Mouse (Mus musculus) forebrain, postnatal 0 days (tissue): Measurements from ENCODE around the gene Il18r1. TPM values are rescaled to one million over a fixed set of nuclear protein-coding genes. Genes with fewer than 3 reads are reported as not detected.

ENCODE experiments used
- ATAC-seq: fragments of 200-750 bp; cut with Nextera tagmentation; 2 replicates; pipeline ENCODE4 v1.8.0; 2017; ENCODE audit warnings: mild to moderate bottlenecking, moderate library complexity
- DNase-seq: peaks from one replicate; pipeline ENCODE4 v3.0.0-alpha.2; 2015
- H3K27ac ChIP-seq: fragments of 300-500 bp; sonication (generic); 2 replicates; pipeline ENCODE4 v1.5.1; 2014; ENCODE audit warnings: low read depth, mild to moderate bottlenecking, antibody characterized with exemption, low read length, moderate library complexity, mixed read lengths
- H3K27me3 ChIP-seq: fragments of 300-500 bp; sonication (generic); 2 replicates; pipeline ENCODE4 v1.6.1; 2014; ENCODE audit warnings: mild to moderate bottlenecking, low read length, mixed read lengths; ENCODE audit not compliant: insufficient read depth
- H3K36me3 ChIP-seq: fragments of 300-500 bp; sonication (generic); 2 replicates; pipeline ENCODE4 v1.6.1; 2014; ENCODE audit warnings: mild to moderate bottlenecking, moderate library complexity; ENCODE audit not compliant: insufficient read depth
- H3K4me1 ChIP-seq: fragments of 300-500 bp; sonication (generic); 2 replicates; pipeline ENCODE4 v1.6.1; 2014; ENCODE audit warnings: antibody characterized with exemption; ENCODE audit not compliant: insufficient read depth
- H3K4me2 ChIP-seq: fragments of 300-500 bp; sonication (generic); 2 replicates; pipeline ENCODE4 v1.6.1; 2014; ENCODE audit warnings: low read depth, mild to moderate bottlenecking, moderate library complexity
- H3K4me3 ChIP-seq: fragments of 300-500 bp; sonication (generic); 2 replicates; pipeline ENCODE4 v1.5.1; 2014; ENCODE audit warnings: low read depth, low read length, mixed read lengths
- H3K9ac ChIP-seq: fragments of 300-500 bp; sonication (generic); 2 replicates; pipeline ENCODE4 v1.6.1; 2014; ENCODE audit warnings: mild to moderate bottlenecking
- H3K9me3 ChIP-seq: fragments of 300-500 bp; sonication (generic); 2 replicates; pipeline ENCODE4 v1.6.1; 2016; ENCODE audit warnings: low read length
- CTCF ChIP-seq: sonication (generic); IDR thresholded peaks from 2 replicates; pipeline ENCODE4 v1.5.1; 2016; ENCODE audit warnings: antibody characterized with exemption, control low read depth, low read depth
- WGBS: fragments of 180-500 bp; shearing (Covaris S2); extraction: QIAGEN DNeasy Blood & Tissue Kit; methylation state at CpG from one replicate; pipeline ENCODE4 v1.1.7; 2014; 5-methylcytosine and 5-hydroxymethylcytosine counted together
- polyA plus RNA-seq: library from polyadenylated mRNA; unstranded; fragments of >200 nt; fragmentation: Nextera tagmentation; extraction: Ambion mirVana; gene quantifications from 2 replicates; pipeline ENCODE4 v1.2.1, GENCODE M21; 2015
- total RNA-seq: library from RNA; depleted of rRNA; stranded (reverse); fragments of >200 nt; gene quantifications from 2 replicates; pipeline ENCODE4 v1.2.3, GENCODE M21; 2014; rRNA removed

The Il18r1 gene
- total RNA-seq, result 0.08 TPM in 1 of 2 replicates, not detected in the other
- polyA plus RNA-seq, result not detected in 2 replicates

DNA sequence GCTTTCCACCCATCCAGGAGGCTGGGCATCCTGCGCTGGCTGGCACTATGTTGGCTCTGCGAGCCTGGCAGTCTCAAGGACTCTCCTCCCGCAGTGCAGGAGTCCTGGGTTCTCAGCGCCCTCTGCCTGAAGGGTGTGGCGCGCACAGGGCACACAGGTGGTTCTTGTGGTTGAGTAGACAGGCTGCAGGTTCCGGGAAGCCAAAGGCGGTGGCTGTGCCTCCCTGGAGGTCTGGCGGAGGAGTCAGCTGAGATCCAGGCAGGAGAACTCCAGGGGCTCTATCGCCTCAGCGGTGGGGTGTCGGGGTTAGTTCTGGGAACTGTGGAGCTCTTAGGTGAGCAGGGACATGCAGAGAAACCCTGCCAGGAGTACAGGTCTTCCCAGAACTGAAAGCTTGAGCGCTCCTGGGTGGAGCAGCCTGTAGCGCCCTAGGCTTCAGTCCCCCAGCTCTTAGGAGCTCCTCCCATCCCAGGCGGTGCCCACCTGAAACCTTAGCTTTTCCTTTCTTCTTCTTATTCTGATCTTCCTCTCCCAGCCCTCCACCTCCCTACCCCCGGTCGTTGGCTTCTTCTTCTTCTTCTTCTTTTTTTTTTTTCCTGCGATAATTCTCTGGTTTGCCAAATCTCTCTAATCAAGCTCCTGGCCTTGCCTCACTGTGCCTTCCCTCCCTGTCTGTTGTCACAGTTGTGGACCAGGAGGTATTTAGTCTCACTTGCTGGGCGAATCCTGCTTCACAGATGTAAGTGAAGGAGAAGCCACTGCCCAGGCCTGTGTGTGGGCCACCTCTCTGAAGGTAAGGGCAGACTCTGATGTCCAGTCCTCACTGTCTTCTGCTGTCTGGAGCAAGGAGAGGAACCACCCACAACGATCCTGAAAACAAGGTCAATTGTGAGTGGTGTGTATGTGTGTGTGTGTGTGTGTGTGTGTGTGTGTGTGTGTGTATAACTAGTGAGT is at the start of gene Il18r1:
TSS of gene Il18r1 (plus strand) at position 76 of the 954 bp plus-strand sequence.
- Histone ChIP-seq H3K27ac (no peak within 1 kb of the TSS), H3K9me3 (no peaks in the 10 kb centered on the region), H3K27me3 (no peaks in the 10 kb centered on the region), H3K9ac (no peak within 1 kb of the TSS), H3K36me3 (no peaks in the 10 kb centered on the region), H3K4me1 (no peaks in the 10 kb centered on the region), H3K4me2 (no peak within 1 kb of the TSS), H3K4me3 (no peak within 1 kb of the TSS)
- ATAC-seq (no peak), DNase-seq (no peak)
- 51% methylated on average over 20 of the region's 20 CpGs for WGBS
- TF ChIP-seq CTCF, result no peak

- H3K27ac ChIP-seq, result no peak overlapping the region
- ATAC-seq, result no peak
- H3K36me3 ChIP-seq, result no peaks in the 10 kb centered on the region
- no peak overlapping the region for H3K9ac ChIP-seq
- TF ChIP-seq CTCF, result no peak
- no peak overlapping the region for H3K4me2 ChIP-seq
- 94% methylated on average over 2 of the region's 2 CpGs for WGBS
- H3K27me3 ChIP-seq, result no peaks in the 10 kb centered on the region
- no peak overlapping the region for H3K4me3 ChIP-seq
- H3K9me3 ChIP-seq, result no peaks in the 10 kb centered on the region
- H3K4me1 ChIP-seq, result no peaks in the 10 kb centered on the region
- DNase-seq, result no peak
These were observed 48.3 kb upstream of the Il18r1 start for GRCm38 (mm10) chr1:40417034-40417433.

DNA sequence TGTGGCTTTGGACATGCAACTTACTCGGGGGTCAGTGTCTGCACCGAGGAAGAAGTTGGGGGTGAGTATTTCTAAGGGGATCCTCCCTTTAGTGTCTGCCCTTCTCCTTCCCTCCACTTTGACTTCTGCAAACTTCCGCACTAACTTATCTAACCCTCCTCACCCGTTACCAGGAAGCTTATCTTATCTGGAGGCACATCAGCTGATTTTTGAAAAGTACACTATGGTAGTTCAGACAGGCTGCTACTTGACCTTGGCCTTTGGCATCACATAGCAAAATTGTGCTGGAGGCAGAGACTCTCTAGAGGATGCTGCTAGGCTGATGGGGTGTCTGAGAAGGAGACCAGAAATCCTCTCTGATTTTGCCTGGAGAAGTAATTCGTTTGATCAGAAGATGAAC is 46.8 kb upstream of the Il18r1 start:
- 81% methylated on average over 5 of the region's 5 CpGs for WGBS
- Histone ChIP-seq H3K9ac (no peak overlapping the region), H3K36me3 (no peaks in the 10 kb centered on the region), H3K4me1 (no peaks in the 10 kb centered on the region), H3K4me3 (no peak overlapping the region), H3K27me3 (no peaks in the 10 kb centered on the region), H3K27ac (no peak overlapping the region), H3K4me2 (no peak overlapping the region), H3K9me3 (no peaks in the 10 kb centered on the region)
- ATAC-seq (no peak), DNase-seq (no peak)
- no peak for TF ChIP-seq CTCF

GRCm38 (mm10) chr1:40423892-40424291 is 41.5 kb upstream of the Il18r1 start:
- WGBS, result 89% methylated on average over 6 of the region's 6 CpGs
- Histone ChIP-seq H3K4me1 (no peaks in the 10 kb centered on the region), H3K27ac (no peak overlapping the region), H3K9ac (no peak overlapping the region), H3K4me3 (no peak overlapping the region), H3K27me3 (no peaks in the 10 kb centered on the region), H3K9me3 (no peaks in the 10 kb centered on the region), H3K4me2 (no peak overlapping the region), H3K36me3 (no peaks in the 10 kb centered on the region)
- DNase-seq (no peak), ATAC-seq (no peak)
- TF ChIP-seq CTCF, result no peak

DNA sequence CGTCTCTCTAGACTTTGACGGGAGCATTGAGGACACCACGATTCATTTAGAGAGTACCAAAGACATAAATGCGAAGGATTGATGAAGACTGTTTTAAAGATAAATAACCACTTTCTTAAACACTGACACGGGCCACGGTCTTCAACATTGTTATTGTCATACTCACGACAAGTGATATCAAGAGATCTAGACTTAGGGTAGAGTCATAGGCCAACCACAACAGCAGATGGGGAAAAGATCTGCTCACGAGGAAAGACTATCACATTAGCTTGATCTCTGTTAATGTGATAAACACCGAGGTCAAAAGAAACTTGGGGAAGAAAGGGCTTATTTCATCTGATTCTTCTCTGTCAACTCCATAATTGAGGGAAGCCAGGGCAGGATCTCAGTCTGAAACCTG is 38.1 kb upstream of the Il18r1 start:
- Histone ChIP-seq H3K27ac (no peak overlapping the region), H3K27me3 (no peaks in the 10 kb centered on the region), H3K4me3 (no peak overlapping the region), H3K36me3 (no peaks in the 10 kb centered on the region), H3K9me3 (no peaks in the 10 kb centered on the region), H3K4me1 (no peaks in the 10 kb centered on the region), H3K4me2 (no peak overlapping the region), H3K9ac (no peak overlapping the region)
- ATAC-seq (no peak), DNase-seq (no peak)
- no peak for TF ChIP-seq CTCF
- WGBS, result 94% methylated on average over 9 of the region's 9 CpGs

DNA sequence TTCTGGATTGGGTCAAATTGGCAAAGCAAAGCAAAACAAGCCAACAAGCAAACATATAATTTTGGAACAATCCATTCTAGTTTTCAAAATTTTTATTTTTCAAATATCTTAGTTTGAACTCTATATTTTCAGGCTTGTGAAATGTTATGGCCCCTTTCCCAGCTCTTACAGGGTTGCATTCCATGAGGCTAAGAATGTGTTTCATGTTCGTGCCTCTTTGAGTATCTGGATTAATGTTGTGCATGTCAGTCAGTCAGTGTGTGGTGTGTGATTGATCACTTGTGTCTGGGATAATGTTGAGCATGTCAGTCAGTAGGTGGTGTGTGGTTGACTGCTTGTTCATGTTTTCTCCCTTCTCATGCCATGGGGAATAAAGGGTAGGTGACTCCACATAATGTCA is 37.5 kb upstream of the Il18r1 start:
- DNase-seq, result no peak
- no peak overlapping the region for H3K4me3 ChIP-seq
- no peak overlapping the region for H3K4me2 ChIP-seq
- no peaks in the 10 kb centered on the region for H3K27me3 ChIP-seq
- no peaks in the 10 kb centered on the region for H3K4me1 ChIP-seq
- no peak for TF ChIP-seq CTCF
- ATAC-seq, result no peak
- no peaks in the 10 kb centered on the region for H3K36me3 ChIP-seq
- H3K9ac ChIP-seq, result no peak overlapping the region
- no peak overlapping the region for H3K27ac ChIP-seq
- no peaks in the 10 kb centered on the region for H3K9me3 ChIP-seq
- WGBS, result 69% methylated on average over 1 of the region's 1 CpGs

GRCm38 (mm10) chr1:40428910-40429675 is 36.3 kb upstream of the Il18r1 start, which contains the start of gene Il1rl1:
TSS of gene Il1rl1 (plus strand) at chr1:40429570.
- H3K9me3 ChIP-seq, result no peaks in the 10 kb centered on the region
- WGBS, result 81% methylated on average over 5 of the region's 5 CpGs
- no peak within 1 kb of the TSS for H3K4me3 ChIP-seq
- no peaks in the 10 kb centered on the region for H3K4me1 ChIP-seq
- no peak for TF ChIP-seq CTCF
- no peak within 1 kb of the TSS for H3K4me2 ChIP-seq
- no peak for DNase-seq
- H3K36me3 ChIP-seq, result no peaks in the 10 kb centered on the region
- no peak for ATAC-seq
- no peaks in the 10 kb centered on the region for H3K27me3 ChIP-seq
- no peak within 1 kb of the TSS for H3K9ac ChIP-seq
- H3K27ac ChIP-seq, result no peak within 1 kb of the TSS
